Comparison of ENCODE assay signal across 24 mouse cellular contexts in the genomic region with DNA sequence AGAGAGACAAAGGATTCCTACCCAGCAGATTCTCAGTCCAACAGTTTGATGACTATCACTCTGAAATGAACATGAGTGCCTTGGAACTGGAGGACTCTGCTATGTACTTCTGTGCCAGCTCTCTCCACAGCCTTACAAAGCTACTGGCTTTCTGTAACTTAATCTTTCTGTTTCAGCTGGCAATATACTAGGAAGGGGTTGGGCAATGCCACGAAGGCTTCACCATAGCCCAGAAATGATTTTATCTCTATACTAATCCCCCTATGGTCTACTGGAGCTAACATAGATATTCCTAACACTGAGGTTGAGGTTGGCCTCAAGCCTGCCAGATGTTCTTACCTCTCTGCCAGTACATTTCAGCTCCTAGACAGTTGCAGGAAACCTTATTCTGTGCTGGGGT.
DNase-seq lines count a peak whose midpoint lies in the region; ATAC-seq lines count a peak whose summit lies in the region.
"Had no signal": no experiment of that assay in that cellular context is flagged by ENCODE, and none has a peak within 500 bp of the region (broad histone marks: within the 10 kb centered on the region; RNA-seq: fewer than 3 reads in every experiment).

No protein-coding gene starts in this region.

- H3K36me3 ChIP-seq in liver, embryonic 16.5 days (ENCODE audit: control insufficient read depth, insufficient read depth) = no peaks in the 10 kb centered on the region
- H3K36me3 ChIP-seq in hindbrain, embryonic 12.5 days = no peaks in the 10 kb centered on the region
- H3K36me3 ChIP-seq: embryonic facial prominence, embryonic 15.5 days; forebrain, embryonic 15.5 days; heart, embryonic 10.5 days; kidney, embryonic 15.5 days; limb, embryonic 15.5 days; midbrain, embryonic 10.5 days had no signal

- WGBS in liver, embryonic 16.5 days (ENCODE audit: insufficient replicate concordance) = 14% methylated on average over 1 of the region's 1 CpGs
- 68% methylated on average over 1 of the region's 1 CpGs for WGBS in hindbrain, embryonic 12.5 days

- DNase-seq in thymus, postnatal 0 days (ENCODE audit: low spot score) = peak; percentile 23
- no peak for DNase-seq in thymus, postnatal 4 days
- no peak for DNase-seq in layer of hippocampus, adult 9-11 months
- DNase-seq in kidney, postnatal 4 days = no peak
- DNase-seq: adrenal gland, adult 2 months; B cell, adult 2 months; cerebellum, adult 18-20 months; cerebellum, postnatal 36 days; left cerebral cortex, postnatal 4 days; lung, postnatal 4 days; right cerebral cortex, adult 18-20 months had no signal

- H3K4me3 ChIP-seq in liver, embryonic 16.5 days (ENCODE audit: low read depth, low read length) = no peak overlapping the region
- no peak overlapping the region for H3K4me3 ChIP-seq in hindbrain, embryonic 12.5 days
- H3K4me3 ChIP-seq: embryonic facial prominence, embryonic 15.5 days; forebrain, embryonic 15.5 days; heart, embryonic 10.5 days; kidney, embryonic 15.5 days; limb, embryonic 15.5 days; midbrain, embryonic 10.5 days had no signal

- no peaks in the 10 kb centered on the region for H3K27me3 ChIP-seq in liver, embryonic 16.5 days (ENCODE audit: control insufficient read depth, insufficient read depth, low read depth, low read length)
- H3K27me3 ChIP-seq in hindbrain, embryonic 12.5 days = no peaks in the 10 kb centered on the region
- H3K27me3 ChIP-seq: CH12.LX; embryonic facial prominence, embryonic 15.5 days; forebrain, embryonic 15.5 days; kidney, embryonic 15.5 days; limb, embryonic 15.5 days had no signal

- ATAC-seq in erythroid progenitor cell, adult 5-6 weeks (replicated peaks; ENCODE audit: low FRiP score, poor library complexity, severe bottlenecking) = 0 out of 2 replicates have a peak, but pooled peaks have one; percentile 7
- peak; percentile 43; the same call in 1 of the 2 replicates for ATAC-seq in liver, embryonic 16.5 days (ENCODE audit: low read depth)
- ATAC-seq in hindbrain, embryonic 12.5 days (ENCODE audit: low FRiP score) = no peak
- ATAC-seq: forebrain, embryonic 15.5 days; hindbrain, embryonic 16.5 days; intestine, embryonic 16.5 days; midbrain, embryonic 16.5 days had no signal

- no peak overlapping the region for H3K4me2 ChIP-seq in liver, embryonic 16.5 days (ENCODE audit: low read depth, low read length)
- H3K4me2 ChIP-seq in hindbrain, embryonic 12.5 days (replicated peaks) = no peak overlapping the region
- H3K4me2 ChIP-seq: embryonic facial prominence, embryonic 15.5 days; forebrain, embryonic 15.5 days; kidney, embryonic 15.5 days; limb, embryonic 15.5 days had no signal

- H3K9me3 ChIP-seq in liver, embryonic 16.5 days (replicated peaks; ENCODE audit: control insufficient read depth, low read length) = no peaks in the 10 kb centered on the region
- no peaks in the 10 kb centered on the region for H3K9me3 ChIP-seq in hindbrain, embryonic 12.5 days (replicated peaks)
- H3K9me3 ChIP-seq: embryonic facial prominence, embryonic 15.5 days; forebrain, embryonic 15.5 days; heart, embryonic 10.5 days; kidney, embryonic 15.5 days; limb, embryonic 15.5 days; midbrain, embryonic 10.5 days had no signal

- no peak overlapping the region for H3K9ac ChIP-seq in liver, embryonic 16.5 days (ENCODE audit: low read depth, low read length)
- no peak overlapping the region for H3K9ac ChIP-seq in hindbrain, embryonic 12.5 days
- H3K9ac ChIP-seq: embryonic facial prominence, embryonic 15.5 days; forebrain, embryonic 15.5 days; kidney, embryonic 15.5 days; limb, embryonic 15.5 days had no signal

- H3K4me1 ChIP-seq in liver, embryonic 16.5 days (ENCODE audit: control insufficient read depth, low read depth, low read length) = peaks cover 8% of the 10 kb centered on the region
- peaks cover 5% of the 10 kb centered on the region; the same call in 1 of the 2 replicates for H3K4me1 ChIP-seq in hindbrain, embryonic 12.5 days
- H3K4me1 ChIP-seq: embryonic facial prominence, embryonic 15.5 days; forebrain, embryonic 15.5 days; heart, embryonic 10.5 days; kidney, embryonic 15.5 days; limb, embryonic 15.5 days; midbrain, embryonic 10.5 days had no signal

- H3K27ac ChIP-seq in liver, embryonic 16.5 days (ENCODE audit: low read length) = no peak overlapping the region
- H3K27ac ChIP-seq in hindbrain, embryonic 12.5 days = no peak overlapping the region
- H3K27ac ChIP-seq: embryonic facial prominence, embryonic 15.5 days; forebrain, embryonic 15.5 days; heart, embryonic 10.5 days; kidney, embryonic 15.5 days; limb, embryonic 15.5 days; midbrain, embryonic 10.5 days had no signal
